Mouse (Mus musculus) CD4-positive helper T cell, adult 2 months (primary cell): Measurements from ENCODE around the gene Miga2.
A peak's percentile ranks its signal among the peaks of the same experiment; 100 is the strongest.

Experiments
- DNase-seq: peaks from one replicate; pipeline ENCODE4 v3.0.0-alpha.2; 2012; ENCODE audit warnings: low read depth, missing footprints, low spot score

Gene Miga2

DNA sequence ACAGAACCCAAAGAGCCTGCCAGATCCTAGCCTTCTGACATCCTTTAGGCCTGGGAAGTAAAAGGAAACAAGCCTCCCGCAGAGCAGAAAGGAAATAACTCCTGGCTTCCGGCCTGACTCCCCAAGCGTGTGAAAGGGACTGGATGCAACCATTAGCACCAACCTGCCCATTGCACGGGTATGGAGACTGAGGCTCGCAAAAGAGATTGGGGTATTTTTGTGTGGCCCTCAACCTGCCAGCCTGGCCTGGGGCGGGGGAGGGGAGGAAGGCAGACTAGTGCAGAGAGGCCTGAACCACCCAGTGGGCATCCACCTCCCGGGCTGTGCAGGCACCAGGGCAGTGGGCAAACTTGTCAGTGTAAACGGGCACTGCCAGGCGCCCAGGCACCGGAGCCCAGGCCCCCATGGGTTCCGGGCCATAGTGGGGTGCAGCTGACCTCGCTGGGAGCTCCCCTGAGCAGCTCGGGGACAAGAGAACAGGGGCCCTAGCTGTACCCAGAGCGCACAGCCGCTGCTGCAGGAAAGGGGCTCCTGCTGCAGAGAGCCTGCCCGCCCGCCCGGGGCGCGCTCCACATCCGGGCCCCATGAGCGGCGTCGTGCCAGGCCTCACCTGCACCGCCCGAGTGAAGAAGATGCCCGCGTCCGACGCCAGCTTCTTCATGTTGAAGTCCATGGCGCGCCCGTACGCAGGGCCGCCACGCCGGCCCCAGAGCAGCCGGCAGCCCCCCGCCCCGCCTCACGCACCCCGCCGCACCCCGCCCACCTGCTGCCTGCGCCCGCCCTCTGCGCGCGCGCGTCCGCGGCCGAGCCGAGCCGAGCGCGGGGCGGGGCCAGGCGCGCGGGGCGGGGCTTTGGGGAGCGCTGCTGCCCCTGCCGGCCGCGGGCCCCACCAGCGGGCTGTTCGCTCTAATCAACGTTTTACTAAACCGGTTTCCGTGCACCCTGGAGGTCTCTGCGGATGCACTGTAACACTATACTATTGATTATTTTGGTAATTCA, 5.2 kb upstream of the Miga2 start, which contains the start of gene Sh3glb2:
TSS of gene Sh3glb2 (minus strand) at position 805 of the 999 bp plus-strand sequence.
- DNase-seq = peak; percentile 86

DNA sequence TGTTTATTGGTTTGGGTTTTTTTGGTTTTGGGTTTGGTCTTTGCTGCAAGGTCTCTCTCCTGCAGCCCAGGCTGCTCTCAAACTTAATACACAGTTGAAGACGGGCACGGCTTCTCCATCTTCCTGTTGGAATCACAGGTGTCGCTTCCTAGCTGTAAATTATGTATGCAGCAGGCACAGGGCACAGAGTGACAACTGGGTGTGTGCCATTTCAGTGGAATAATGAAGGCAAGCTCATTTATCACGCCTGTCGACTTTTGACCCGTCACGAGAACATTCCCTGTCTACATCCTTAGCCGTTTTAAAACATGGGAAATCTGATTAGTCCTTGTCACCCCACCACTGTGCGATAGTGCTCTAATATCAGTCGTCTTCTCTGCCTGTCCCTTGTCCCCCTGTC, 3.4 kb upstream of the Miga2 start:
- DNase-seq = no peak

DNA sequence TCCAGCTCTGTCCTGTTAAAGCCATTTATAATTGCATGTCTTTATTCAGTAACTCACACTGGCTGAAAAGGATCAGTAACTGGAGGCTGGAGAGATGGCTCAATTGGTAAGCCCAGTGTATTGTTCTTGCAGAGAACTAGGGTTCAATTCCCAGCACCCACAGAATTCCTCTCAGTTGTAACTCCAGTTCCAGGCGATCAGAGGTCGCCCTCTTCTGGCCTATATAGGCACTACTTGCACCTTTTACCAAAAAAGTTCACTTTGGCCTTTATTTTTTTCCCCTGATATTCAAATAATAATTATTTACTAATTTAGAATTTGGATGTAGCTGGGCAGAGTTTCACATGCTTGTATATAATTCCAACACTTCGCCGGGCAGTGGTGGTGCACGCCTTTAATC, 1.2 kb upstream of the Miga2 start:
- DNase-seq = no peak

DNA sequence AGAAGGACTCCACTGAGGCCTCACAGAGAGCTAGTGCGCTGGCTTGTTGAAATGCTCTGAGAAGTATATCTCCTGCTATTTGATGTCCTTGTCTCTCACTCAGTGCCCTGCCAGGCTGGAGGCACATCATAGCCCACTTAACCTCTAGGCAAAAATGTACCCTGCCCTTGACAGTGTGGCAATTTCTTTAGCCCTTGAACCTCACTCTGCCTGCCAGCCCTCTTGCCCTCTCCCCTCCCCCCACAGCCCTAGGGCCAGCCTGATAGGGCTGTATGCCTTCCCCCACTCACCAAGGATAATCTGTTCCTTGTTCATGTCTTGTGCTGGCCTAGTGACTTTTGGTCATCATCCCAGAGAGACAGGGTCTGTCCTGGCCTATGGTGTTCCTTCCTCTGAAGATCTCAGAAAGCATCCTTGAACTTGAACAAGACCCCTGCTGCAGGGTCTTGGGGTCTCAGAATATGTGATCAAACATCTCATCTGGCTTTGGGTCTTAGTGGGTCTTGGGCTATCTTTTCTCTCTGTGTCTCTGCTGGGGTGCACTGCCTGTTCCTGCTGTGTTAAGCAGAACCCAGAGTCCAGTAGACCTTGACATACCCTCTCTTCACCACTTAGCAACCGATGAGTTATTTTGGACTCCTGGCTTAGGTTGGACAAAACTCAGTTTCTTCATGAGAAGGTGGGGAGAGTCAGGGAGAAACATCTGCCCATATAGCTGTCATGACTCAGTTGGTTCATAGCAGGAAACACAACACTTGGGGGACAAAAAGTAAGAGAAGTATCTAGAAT, 1.4 kb downstream of the Miga2 start:
- no peak for DNase-seq

DNA sequence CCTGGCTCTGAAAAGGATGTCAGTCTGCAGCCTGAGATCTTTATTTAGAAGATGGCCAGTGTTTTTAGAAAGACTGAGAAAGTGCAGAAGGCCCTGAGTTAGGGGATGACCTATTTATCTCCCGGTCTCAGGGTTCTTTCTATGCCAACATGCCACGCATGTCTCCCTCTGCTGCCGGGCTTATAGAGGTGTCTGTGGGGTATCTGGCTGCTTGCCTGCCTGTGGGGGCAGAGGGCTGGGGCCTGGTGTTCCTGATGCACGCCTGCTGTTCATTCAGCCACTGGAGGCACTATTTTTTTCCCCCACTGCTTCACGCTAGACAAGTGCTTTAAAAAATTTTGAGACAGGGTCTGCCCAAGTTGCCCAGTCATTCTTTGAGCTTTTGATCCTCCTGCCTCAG, 2.2 kb downstream of the Miga2 start:
- DNase-seq = no peak

- no peak for DNase-seq
These were observed 7.5 kb downstream of the Miga2 start for GRCm38 (mm10) chr2:30371544-30371943.

GRCm38 (mm10) chr2:30372726-30373125, 8.7 kb downstream of the Miga2 start:
- DNase-seq = no peak

DNA sequence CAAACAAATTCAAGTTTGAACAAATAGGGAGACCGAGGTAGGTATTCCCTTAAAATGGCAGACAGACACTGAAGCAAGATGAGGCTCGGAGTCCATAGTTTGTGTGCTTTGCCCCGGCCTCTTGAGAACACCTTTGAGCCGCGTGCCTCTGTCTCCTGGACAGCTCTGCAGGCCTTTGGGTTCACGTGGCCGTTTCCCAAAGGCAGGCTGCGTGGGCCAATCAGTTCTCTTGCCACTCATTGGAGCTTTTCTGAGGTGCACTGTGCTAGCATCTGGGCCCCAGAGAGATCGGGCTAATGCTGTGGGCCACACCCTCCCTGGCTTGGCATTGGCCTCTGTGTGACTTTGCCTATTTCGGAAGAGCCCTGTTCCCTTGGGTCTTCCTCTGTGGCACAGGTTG, 11.9 kb downstream of the Miga2 start:
- no peak for DNase-seq

DNA sequence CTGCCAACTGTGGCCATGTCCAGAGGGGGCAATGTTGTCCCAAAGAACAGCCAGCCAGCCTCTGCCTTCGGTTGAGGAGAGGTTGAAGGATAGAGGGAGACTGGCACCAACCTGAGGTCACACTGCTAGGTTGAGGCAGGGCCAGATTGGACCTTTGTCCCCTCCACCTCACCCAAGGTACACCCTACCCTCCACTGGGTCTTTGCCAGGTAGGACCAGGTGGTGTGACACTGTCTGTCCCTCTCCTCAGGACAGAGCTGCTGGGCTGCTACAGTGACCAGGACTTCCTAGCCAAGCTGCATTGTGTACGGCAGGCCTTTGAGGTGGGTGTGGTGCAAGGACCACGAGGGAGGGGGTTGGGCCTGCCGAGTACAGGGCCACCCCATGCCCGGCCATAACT, 13.7 kb downstream of the Miga2 start:
- DNase-seq = no peak

DNA sequence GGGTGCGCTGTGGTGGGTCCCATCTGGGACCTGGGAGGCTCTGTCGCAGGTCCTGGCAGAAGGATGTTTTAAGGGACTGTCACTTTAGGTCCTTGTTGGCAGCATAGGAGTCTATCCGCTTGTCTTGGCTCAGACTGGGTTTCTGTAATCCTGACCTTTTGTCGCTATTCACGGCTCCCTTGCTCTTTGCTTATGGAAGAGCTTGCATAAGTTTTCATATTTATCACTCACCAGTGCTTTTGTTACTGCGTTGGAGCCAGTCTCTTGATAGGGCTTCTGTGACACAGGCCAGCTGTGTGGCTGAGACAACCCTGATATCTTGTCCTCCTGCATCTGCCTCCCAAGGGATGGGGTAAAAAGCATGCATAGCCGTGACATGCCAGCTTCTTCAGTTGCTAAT, 15.3 kb downstream of the Miga2 start:
- DNase-seq = no peak

- no peak for DNase-seq
These were observed 16.7 kb downstream of the Miga2 start for GRCm38 (mm10) chr2:30380564-30381376.

DNA sequence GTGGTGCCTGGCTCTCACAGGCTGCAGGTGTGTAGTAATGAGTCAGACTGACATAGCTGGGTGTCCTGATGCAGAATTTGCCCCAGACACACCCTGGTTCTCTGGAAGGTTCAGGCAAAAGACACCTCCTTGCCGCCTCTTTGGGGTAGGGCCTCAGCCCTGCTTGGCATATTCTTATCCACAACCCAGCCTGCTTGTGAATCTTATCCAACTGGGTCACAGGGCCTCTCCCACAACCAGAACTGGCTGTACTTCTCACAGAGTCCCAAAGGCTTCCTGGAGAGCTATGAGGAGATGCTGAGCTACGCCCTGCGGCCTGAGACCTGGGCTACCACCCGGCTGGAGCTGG, 17.3 kb downstream of the Miga2 start:
- DNase-seq = no peak

GRCm38 (mm10) chr2:30384814-30385213, 20.8 kb downstream of the Miga2 start:
- no peak for DNase-seq

DNA sequence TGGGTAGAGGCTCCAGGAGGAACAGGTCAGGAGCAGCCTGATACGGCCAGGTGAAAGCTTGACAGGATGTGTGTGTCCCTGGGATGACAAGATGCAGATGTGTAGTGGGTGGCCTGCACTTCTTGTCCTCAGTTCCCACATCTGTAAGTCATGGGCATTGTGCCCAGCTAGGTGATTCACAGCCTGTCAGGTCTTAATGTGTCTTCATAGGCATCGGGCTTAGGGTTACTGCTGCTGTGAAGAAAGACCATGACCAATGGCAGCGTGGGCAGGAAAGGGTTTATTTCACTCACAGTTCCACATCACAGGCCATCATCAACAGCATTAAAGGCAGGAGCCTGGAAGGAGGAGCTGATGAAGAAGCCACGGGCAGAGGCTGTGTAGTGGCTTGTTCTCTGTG, 21.6 kb downstream of the Miga2 start:
- no peak for DNase-seq

- DNase-seq = no peak
These were observed 22.9 kb downstream of the Miga2 start for GRCm38 (mm10) chr2:30386913-30387312.

- DNase-seq = no peak
These were observed 25.0 kb downstream of the Miga2 start for GRCm38 (mm10) chr2:30389000-30389399.

DNA sequence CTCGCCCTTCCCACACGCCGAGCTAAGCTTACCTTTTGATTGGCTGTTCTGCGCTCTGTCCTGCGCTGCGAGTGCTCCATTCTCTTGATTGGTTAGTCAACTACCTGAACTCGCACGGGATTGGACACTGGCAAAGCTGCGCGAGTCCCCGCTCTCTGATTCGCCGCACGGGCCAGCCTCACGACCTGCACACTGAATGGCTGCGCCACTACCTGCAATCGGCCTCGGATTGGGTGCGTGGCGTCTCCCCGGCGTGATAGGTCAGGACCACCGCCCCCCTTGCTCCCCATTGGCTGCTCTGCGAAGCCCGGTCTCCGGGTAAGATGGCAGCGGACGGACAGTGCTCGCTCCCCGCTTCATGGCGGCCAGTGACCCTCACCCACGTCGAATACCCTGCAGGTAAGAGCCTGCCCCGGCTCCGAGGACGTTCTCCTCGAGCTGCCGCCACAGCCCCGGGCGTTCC, 28.1 kb downstream of the Miga2 start, which contains the start of gene Dolpp1:
TSS of gene Dolpp1 (plus strand) at position 141 of the 463 bp plus-strand sequence.
- peak; percentile 98 for DNase-seq

- peak; percentile 63 for DNase-seq
These were observed 28.7 kb downstream of the Miga2 start for GRCm38 (mm10) chr2:30392577-30393369.

DNA sequence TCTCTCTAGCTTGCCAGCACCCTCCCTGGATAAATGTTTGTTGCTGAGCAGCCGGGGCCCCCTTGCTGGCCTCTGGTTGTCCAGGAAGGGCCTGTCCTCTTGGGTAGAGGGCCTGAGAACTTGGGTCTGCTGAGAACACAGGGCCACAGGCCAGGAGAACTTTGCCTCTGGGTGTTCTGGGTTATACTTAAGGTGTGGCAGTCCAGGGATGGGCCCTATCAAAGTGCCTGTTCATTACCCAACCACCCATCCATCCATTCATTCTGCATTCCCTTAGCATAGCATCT, 29.3 kb downstream of the Miga2 start:
- DNase-seq = no peak

GRCm38 (mm10) chr2:30395757-30396156, 31.7 kb downstream of the Miga2 start:
- no peak for DNase-seq

- DNase-seq = no peak
These were observed 32.2 kb downstream of the Miga2 start for GRCm38 (mm10) chr2:30396246-30396645.
